Mouse (Mus musculus) cerebellum, postnatal 14 days (tissue): ENCODE data around the gene Pdzd2.

ENCODE experiments used
- DNase-seq, 2 experiments: peaks; one replicate each; pipeline ENCODE4 v3.0.0; 2021; ENCODE audit warnings: mixed read lengths in 2 of 2

Gene Pdzd2

DNA sequence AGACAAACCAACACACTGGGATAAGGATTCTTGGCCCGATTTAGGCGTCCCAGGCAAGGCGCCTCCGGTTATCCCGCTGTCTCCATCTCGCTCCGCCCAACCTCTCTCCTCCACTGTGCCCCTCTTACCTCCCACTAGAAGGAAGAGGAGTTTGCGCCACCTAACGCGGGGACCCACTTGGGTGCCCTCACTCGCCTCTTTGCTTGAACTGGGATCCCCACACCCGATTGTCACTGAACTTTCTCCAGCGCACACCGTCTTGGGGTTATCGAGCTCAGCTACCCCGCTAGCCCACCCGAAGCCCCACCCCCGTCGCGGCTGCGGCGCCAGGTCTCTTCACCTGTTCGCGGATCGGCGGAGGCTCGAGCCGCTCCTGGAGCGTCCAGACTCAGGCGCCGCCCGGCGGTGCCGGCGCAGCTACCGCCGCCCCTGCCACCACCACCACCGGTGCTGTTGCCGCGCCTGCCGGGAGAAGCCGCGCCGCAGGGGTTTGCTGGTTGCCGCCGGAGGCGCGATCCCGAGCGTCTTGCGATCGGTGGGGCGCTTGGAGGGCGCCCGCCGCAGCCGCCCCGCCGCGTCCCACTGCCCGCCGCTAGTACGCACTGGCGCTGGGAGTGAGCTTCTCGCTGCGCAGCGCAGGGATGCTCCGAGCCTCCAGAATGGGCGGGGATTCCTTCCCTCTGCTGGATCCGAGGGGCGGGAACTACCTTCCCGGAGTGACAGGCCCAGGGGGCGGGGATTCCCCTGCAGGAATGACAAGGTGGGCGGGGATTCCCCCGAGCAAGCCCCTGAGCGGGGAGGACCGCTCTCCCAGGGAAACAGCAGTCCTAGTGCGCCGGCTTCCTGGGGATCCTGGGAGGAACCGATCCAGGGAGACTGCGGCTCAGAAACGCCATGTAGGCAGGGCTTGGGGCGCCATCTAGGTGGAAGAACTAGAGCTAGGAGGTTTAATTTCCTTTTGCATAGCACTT lies at the start of gene Pdzd2:
Pdzd2 (minus strand) TSS at position 648 of the 971 bp plus-strand sequence.
- peak; percentile 78 to 87 for DNase-seq

DNA sequence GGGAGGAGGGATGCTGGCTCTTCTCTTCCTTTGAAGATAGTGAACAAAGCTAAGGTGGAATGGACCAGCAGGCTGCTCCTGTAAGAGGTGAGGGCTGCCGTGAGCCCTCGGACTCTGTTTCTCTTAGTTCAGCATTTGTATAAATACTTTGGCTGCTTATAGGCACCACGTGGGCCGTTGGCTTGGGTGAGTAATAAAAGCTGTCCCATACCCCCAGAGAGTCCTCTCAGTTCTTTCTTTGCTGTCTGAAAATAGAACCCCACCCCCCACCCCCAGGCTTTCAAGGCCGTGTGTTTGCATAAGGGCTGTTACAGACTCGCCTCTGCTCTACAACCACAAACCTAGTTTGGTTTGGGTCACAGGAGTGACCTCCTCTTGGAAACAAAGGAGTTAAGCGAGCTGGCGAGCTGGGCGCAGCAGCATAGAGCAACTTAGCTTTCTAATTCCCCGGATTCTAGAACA lies 49.7 kb upstream of the Pdzd2 start:
- DNase-seq: no peak

DNA sequence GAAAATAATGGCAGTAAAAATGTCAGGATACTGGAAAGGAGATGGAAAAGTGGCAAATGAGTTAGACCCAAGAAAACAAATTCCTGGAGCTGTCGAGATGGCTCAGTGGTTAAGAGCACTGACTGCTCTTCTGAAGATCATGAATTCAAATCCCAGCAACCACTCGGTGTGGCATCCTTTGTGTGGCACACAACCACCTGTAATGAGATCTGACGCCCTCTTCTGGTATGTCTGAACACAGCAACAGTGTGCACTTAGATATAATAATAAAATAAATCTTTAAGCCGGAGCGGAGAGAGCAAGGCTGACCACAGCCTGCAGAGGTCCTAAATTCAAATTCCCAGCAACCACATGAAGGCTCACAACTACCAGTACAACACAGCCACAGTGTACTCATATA lies 48.8 kb upstream of the Pdzd2 start:
- no peak for DNase-seq

DNA sequence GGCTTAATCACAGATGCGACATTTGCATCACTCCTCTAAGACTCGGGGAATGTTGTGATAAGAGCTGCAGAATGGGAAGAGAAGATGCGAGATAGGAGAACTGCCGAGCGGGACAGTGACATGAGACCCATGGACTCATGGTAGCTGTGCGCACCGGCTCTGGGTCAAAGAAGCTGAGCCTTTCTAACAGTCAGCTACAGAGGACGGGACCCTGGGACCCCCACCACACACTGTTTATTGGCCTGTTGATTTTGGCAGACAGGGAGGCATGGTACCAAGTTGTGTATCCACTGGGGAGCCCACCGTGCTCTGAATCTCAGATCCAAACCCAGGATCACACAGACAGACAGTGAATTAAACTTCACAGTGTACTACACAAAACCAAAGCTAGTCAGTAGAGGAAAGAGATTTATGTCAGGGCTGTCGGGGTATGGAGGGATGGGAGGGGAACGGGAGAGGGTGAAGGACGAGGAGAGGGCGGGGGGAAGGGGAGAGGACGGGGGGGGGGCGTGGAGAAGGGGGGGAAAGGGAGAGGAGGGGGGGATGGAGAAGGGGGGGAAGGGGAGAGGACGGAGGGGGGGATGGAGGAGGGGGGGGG lies 42.1 kb upstream of the Pdzd2 start:
- DNase-seq: no peak

DNA sequence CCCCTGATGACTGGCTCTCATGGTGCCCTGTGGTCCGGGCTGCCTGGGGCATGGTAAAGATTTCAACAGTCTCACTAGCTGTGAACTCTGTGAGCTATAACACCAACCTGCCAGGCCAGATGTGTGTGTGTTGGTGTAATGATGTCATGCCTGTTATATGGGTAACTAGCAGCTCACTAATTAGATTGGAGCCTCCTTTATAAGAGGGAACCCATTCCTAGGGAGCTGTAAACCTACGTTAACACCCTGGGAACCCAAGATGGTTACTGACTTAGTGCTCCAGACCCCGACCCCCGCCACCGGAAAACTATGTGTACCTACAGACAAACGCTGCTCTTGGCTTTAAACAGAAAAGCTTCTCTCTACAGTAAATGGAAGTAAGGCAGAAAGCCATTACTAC lies 41.6 kb upstream of the Pdzd2 start:
- DNase-seq: no peak

DNA sequence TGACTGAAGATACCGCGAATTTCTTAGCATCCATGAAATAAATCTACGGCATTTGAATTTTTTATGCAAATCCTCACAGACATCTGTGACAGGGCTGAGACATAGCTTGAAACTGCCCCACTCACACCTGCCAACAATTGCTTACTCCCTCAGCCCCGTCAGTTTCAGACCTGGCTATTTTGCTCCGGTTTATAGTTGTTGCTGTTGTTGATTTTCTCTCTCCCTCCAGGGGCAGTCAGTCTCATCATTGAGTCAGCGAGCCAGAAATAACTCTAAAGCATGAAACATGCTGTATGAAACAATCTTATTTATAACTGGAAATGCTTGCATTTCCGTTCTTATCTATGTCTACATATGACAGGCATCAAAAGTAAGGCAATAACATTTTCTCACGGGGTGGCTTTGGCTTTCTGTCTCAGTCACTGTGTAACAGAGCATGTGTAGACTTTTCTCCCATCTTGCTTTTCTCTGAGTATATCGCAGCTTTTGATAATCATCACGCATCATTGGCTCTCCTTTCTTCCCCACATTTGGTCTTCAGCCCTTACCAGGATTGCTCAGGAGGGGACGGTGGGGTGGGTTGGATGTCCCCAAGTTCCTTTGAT lies 34.5 kb upstream of the Pdzd2 start:
- no peak for DNase-seq

DNA sequence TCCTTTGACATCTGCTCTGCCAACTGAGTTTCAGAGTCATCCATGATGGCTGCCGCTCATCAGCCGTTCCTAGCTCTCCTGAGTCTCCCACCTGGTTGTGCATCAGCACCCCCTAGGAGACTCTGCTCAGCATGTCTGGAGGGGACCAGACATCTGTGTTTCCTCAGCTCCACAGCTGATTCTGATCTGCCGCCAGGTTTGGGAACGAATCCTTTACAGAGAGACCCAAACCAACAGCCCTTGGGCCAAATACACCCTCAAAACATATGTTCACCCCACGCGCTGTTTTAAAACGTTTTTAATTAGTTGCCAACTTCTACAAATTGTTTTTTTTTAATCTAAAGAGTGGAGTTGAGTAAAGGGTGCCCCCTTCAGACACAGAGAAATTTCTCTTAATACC lies 31.2 kb upstream of the Pdzd2 start:
- DNase-seq: no peak

DNA sequence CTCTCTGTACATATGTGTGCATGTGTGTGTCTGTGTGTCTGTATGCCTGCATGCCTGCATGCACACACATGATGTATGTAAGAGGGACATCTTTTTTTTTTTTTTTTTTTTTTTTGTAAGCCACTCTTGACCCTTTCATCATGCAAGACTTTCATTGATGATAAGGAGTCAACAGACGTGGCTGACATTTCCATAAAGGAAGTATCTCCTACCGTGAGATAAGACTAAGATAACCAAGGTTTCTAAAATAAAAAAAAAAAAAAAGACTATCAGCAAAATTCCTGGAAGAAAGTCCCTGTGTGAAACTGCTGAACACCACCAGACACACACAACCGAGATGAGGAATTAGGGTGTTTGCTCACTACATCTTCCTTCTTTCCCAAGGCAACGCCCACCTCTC lies 27.1 kb upstream of the Pdzd2 start:
- no peak for DNase-seq

DNA sequence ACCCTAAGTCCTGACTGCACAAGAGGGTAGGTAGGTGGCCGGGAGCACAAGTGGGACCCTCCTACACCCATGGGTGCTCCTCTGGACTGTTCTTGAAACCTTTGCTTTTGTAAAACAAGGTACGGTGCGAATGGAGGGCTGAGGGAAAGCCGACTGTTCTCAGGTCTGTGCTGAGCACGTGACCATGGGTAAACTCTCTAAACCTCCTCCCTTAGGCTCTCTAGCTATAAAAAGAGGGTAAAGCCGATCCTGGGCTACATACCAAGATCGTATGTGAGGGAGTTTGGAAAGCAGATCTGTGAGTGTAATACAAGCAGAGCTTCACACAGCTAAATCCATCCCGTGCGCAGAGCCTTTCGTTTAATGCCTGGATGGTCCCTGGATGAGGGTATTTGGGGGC lies 23.4 kb upstream of the Pdzd2 start:
- no peak for DNase-seq

DNA sequence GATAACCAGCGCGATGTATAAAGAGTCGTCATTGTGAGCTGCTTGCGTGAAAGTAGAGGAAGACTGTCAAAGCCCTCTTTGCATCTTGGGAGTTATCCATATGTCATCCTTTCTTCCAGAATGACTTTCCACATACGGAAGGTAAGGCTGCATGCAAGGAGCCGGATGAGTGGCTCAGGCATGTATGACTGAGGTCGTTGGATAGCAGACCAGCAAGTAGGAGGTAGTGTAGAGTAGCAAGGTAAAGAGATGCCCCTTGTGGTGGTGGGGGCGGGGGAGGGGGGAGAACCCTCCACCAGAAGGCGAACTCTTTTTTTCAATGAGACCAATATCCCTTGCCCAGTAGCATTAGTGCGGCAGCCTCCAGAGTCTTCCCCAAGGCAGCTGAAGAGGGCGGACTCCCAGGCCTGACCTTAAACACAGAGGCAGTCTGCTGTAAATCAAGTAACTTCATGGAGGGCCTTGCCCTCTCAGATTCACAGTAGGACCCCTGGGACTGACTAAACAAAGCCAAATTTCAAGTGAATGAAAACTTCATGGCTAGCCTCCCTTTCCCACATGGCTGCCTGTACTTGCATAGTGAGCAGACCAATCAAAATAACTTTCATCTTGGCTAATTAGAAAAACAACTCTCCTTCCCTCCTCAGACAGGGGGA lies 22.7 kb upstream of the Pdzd2 start:
- DNase-seq: no peak

DNA sequence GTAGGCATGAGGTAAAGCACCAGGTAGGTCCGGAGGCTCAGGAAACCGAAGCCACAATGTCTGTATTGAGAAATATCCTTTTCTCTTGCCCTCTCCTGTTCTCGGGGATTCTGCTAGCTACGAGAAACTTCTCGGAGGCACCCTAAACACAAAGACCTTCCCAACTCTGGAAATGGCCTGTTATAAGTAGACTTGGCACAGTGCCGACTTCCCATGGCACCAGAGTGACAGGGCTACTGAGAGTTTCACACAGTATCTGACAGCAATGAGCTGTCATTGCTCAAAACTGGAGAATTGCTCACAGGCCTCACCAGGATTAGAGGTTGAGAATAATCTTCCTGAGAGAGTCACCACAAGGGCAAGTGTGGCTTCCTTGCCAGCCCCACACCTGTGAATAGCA lies 21.0 kb upstream of the Pdzd2 start:
- peak in 1 of 2 experiments; percentile 20 for DNase-seq

DNA sequence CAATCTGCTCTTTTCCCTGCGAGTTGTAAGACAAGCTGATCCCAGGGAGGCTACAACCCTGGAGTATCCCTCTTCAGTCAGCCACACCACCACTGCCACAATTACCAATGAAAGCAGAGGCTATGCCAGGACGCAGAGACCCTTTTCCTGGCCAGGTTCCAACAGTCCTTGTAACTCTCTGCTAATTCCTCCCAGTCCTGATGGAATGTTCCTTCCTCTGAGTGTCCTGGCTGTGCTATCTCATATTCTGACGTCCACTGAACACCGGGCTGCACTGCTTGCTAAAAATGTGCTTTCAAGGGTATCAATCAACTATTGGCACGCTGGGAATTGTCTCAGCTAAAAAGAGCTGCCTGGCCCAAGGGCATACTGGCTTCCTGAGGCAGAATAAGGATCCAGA lies 18.7 kb upstream of the Pdzd2 start:
- peak in 1 of 2 experiments; percentile 23 for DNase-seq

DNA sequence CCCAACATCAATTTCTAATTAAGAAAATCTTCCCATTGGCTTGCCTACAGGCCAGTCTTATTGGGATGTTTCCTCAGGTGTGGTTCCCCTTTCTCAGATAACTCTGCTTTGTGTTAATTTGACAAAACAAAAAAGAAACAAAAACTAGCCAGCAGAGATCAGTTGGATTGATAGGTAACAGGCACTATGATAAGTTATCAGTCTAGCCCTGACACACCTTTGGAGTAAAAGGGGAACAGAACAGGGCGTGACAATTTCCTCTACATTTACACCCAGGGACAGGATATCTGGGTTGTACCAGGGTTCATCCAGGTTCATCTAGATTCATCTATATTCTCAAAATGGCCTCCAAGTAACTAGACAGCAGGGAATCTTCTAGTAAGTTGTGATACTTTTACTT lies 18.0 kb upstream of the Pdzd2 start:
- DNase-seq: no peak

DNA sequence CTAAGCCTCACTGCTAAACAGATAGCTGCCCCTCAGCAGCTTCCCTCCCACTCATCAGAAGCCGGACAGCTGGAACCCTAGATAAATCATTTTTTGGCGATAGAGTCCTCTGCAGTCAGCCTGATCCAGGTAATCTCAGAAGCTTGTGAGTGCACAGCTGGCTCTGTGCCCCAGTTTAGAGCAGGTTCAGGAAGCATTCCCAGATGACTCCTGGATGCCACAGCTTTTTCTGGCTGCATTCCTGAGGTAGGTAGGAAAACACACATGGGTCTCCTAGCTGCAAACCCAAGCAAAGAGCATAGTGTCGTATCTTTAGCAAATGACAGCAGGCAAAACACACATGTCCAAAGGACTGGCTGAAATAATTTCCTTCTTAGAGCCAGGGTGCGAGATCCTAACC lies 13.5 kb upstream of the Pdzd2 start:
- DNase-seq: peak; percentile 21 to 27

DNA sequence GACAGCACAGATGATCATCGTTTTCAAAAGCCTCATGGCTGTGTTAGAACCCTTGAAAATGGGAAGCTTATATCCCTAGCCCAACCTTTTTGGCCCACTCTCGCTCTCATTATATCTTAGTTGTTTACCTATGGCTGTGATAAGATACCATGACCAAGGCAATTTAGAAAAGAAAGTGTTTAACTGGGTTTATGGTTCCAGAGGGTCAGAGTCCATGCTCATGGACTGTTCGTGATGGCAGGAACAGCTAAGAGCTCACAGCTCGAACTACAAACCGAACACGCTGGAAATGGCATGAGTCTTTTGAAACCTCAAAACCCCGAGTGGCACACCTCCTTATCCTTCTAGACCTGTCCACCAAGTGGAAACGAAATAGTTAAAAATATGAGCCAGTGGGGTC lies 11.2 kb upstream of the Pdzd2 start:
- DNase-seq: no peak

DNA sequence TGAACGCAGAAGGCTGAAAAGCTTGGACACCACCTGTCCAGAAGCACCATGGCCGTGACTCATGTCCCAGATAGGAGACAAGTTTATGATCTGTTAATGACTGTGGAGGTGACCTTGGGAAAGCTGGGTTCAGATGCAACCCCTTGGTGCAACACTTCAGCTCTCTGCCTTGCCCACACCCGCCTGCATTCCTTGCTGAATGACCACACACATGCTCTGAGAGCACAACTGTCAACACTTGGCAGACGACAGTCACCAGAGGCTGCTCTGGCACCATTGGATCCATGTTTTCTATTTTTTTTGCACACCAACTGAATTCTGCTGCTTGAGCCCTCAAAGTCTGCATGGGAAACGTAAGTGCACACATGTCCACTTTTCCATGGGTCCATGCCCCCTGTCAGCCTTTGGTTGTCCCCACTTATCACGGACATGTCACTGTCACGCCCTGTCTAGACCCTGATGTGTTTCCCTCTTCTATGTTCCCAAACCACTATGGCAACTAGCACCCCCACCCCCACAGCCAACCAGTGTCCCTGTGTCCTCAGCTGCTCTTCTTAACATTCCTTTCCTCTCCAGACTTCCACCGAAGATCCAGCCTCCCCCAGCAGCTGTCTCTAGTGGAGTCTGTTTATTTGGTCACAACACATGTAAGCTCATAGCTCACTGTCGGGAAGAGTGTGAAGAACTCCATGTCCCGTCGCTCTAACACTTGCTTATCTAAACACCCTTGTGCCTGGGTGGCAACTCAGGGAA lies 10.0 kb upstream of the Pdzd2 start:
- DNase-seq: no peak

DNA sequence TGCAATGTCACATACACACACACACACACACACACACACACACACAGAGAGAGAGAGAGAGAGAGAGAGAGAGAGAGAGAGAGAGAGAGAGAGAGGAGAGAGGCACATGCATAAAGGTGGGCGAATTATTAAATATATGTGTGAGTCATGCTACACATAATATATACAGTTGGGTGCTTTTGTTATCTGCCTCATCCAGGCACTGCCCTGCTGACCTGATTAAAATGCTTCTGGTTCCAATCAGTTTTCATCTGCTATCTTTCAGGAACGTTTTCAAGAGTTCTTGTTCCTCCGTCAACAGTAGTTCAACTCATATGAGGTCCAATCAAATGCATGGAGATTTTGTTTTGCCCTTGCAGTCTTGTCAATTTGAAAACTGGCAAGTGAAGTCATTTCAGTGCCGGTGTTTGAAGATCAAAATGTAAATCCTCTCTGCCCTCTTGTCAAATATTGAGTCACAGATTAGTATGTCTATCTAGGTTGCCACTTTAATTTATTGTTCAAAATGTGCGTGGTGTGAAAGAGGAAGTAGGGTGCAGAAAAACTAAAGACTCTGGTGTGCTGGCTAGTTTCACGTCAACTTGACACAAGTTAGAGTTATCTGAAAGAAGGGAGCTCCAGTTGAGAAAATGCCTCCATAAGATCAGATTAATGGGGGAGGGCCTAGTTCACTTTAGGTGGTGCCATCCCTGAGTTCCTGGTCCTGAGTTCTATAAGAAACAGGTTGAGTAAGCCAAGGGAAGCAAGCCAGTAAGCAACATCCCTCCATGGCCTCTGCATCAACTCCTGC lies 2.6 kb upstream of the Pdzd2 start:
- DNase-seq: no peak

DNA sequence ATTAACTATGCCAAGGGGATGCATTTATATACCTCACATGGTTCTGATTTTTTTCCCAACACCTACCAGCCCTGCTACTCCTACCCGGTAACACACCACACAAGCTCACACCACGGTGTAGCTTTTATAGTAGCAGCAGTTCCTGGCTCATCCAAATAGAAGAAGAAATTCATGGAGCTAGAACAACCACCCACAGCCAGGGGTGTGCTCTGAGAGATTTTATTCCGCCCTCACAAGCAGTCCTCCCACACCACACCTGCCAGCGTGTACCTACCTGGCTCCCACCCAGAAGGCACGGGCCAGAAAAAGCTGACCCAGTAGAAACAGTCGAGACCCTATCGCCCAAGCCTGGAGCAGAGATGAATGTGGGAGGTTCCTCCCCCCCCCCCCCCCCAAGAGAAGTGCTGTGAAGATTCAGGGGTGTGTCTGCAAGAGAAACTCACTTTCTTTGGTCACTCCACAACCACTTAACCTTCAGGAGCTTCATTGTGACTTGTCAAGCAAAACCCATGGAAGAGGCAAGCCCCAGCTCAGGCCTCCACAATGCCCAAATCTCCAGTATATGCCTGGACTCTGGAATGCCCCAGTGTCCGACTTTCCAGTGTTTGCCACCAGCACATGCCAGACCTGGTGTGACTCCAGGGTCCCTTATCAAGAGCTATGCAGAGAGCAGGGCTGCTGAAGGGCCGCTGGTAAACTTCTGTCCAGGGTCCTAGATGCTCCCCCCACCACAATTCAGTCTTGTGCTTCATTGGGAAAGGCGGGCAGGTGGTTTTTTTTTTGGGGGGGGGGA lies 1.2 kb downstream of the Pdzd2 start:
- DNase-seq: no peak

DNA sequence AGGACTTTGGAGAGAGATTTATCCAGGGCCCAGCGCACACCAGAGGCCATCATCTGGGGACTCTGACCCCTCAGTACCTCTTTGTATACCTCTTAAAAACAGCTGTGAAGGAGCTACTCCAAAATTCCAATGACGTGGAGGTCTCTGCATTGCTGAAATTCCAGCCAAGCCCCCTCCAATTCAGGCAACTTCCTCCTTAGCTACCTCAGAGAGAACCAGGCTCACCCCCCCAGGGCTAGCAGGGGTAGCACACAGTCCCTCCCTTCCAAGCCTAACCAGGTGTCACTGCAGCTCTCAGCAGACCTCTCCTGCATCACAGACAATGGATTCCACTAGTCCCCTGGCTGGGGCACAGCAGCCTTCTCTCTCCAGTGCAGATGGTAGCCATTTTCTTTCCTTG lies 4.5 kb downstream of the Pdzd2 start:
- DNase-seq: no peak

DNA sequence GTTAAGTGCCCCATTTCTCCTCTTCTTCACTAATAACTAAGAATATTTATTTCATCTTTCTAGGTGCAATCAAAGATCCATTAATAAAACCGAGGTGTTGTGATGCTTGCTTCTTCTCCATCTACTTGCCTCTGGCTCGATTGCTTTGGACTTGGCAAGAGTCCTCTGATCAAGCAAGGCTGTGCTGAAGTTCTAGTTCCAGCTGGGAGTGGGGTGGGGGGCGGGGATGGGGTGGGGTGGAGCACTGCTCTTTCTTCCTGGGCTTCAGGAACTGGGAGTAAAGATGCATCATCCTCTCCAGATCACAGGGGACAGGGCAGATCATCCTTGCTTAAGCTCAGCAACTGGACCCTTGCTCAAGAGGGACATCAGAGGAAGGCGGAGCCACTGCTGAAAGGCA lies 5.5 kb downstream of the Pdzd2 start:
- no peak for DNase-seq

DNA sequence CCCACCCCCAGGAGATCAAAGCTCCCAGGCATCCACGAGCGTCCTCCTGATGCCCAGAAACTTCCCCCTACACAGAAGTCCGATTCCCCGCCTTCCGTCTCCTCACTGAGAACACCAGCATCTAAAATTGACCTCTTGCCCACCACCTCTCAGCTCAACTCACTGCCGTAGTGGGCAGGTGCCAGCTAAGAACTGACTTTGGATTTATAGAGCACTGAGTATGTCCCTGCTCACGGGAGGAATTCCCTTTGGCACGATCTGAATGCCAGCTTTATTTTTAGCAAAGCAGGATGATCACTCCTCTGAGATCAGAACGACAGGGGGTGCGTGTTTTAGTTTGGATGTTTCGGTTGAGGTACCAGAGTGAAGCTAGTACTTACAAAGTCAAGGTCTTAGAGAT lies 7.1 kb downstream of the Pdzd2 start:
- DNase-seq: no peak
